Mouse (Mus musculus): ENCODE data around the gene Cym.

Cym gene

DNA sequence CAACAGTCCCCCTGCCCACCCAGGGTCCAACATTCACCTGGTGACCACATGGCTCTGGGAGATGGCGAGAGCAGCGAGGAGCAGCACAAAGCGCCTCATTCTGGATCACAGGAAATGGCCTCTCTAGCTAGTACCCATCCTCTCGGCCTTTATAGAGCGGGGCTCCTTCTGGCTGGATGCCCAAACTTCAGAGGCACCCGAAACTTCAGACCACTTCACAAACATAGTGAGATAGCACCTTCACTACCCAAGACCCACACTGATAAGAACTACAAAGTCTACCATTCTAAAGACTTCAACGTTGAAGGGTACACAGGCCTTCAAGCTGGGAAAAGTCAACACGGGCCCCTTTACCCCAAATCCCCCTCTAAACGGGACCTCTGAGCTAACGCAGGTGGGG, at the start of gene Cym:
Gene Cym, minus strand, starts transcription at position 125 of the 400 bp plus-strand sequence.
- no peak for DNase-seq

DNA sequence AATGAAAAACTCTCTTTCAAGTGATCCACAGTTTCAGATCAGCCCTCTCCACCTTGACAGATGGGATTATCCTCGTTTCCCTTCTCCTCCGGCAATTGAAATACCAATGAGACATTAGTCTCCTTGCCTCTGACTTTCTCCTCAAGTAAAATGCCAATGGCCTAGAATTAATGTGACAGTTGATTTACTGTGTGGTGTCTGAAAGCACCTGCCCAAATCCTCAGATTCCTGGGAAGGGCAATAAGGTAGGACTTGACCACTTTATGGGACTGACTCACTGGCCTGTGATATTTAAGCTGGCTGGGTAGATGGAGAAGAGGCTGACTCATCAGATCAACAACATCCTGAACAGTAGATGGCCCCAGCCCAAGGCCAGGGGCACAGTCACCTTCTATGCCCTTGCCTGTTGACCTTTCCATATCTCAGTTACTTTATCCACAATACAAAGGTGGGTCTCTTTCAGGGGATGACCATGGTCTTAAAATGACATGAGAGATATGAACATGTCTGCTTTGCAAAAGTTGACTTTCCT, 45.3 kb upstream of the Cym start:
- DNase-seq = no peak

DNA sequence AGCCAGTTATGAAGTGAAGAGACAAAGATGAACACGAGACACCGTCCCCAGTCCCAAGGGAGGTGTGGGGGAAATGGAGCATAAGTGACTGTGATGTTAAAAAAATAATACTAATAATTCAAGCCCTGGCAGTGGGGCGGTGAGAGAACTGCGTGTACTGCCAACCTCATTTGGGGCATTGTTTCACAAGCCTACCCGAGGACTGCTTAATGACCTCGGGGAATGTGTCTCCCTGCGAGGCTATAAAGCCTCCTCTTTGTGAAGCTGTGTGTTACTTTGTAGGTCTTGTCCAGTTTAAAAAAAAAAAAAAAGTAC, 40.3 kb upstream of the Cym start:
- DNase-seq = no peak

DNA sequence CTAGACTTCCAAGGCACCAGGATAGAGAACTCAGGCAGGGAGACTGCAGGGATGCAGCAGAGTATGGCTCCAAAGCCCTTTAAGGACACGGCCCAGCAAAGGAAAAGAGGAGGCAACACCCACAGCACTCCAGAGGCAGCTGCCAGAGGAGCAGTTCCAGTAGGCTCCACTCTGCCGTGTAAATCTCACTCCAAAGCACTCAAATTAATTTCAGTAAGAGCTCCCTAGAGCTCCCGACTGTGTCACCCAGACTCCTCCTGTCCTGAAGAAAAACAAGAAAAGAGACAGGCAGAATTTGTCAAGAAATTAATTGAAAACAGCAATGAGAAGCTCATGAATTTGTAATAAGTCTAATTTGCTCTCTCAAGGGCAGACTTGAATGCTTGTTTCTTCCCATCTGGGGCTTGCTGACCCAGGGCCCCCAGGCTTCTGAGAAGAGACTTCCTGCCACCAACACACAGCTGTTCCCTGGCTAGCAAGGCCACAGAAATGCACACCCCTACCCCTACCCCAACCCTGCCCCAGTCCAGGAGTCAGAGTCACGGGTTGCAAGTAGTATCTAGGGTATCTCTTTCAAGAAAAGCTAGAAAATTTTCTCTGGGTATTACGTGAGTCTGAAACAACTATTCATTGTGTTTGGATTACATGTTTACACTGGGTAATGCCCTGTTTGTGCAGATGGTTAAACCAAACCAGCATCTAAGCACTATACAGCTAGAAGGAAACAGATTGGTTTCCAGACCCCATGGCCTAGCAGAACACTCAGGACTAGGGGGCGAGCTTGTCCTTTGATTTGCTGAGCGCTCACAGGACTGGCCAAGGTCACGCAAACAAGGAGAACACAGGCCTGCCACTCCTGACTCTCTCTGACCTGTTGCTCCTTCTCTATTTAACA, 39.7 kb upstream of the Cym start:
- peak; percentile 49 for DNase-seq

DNA sequence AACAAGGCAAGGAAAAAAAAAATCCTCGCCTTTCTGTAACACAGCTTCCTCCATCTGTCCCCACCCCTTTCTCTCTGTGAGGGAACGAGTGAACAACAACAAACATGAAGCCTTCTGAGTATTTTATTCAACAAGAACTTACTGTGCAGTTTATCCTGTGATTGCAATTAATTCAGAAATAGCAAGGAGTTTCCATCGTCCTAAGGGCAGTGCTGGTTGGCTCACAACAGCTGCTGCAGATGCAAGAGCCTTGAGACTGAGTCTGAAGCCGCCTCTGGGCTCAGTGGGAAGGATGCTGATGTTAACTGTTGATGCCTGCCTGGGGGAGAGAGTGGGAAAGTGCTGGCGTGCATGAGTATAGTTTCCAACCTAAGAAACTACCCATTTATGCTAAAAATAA, 36.4 kb upstream of the Cym start:
- DNase-seq = peak; percentile 17

DNA sequence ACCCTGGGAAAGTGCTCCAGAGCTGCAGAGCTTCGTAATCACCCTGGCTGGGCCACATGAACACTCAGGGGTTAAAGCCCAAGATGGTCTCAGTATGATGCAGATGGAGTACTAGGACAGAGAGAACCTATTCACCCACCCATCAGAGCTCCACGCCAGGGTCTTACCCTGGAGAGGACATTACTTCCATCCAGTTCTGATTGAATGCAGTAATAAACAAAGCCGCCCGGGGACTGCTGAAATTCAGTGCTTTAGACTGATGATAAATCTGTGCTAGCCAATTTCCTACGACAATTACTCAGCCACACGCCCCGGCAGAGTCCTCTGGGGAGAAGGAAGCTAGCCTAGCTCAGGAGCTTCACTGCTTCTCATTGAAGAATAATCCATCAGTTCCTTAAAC, 35.2 kb upstream of the Cym start:
- DNase-seq = peak; percentile 27

DNA sequence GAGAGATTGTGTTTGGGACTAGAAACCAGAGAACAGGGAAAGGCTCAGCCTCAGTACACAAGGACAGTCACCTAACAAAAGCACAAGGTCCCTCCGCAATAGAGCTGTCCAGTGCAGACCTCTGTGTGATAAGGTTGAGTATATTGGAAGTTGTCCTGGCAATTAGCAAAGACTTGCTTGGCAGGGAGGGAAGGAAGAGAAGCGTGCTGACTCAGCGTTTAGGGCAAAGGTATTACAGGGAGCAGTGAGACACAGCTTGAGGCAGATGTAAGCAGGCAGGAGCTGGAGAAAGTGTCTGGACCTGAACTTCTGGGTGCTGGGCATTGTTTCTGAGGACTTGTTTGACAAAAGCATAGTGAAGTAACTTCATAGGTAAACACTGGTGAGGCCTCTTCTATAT, 34.5 kb upstream of the Cym start:
- DNase-seq = no peak

- DNase-seq = peak; percentile 28
Measured at GRCm38 (mm10) chr3:107253925-107254324, 32.4 kb upstream of the Cym start.

DNA sequence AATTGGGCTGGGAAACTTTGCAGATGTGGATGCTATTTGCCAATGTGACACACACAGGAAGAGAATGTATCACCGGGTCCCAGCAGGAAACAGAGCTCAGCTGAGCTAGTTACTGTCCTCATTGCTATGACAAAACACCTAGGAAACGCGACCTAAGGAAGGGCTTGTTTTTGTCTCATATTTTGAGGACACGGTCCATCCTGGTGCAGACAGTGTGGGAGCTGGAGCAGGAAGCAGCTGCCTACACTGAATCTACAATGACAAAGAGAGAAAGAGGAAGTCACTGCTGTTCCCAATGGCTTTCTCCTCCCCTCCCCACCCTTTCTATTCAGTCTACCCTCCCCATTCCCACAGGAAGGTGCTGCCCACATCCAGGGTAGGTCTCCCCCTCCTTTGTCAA, 30.5 kb upstream of the Cym start:
- peak; percentile 13 for DNase-seq

GRCm38 (mm10) chr3:107250320-107250719, 28.8 kb upstream of the Cym start:
- DNase-seq = no peak

DNA sequence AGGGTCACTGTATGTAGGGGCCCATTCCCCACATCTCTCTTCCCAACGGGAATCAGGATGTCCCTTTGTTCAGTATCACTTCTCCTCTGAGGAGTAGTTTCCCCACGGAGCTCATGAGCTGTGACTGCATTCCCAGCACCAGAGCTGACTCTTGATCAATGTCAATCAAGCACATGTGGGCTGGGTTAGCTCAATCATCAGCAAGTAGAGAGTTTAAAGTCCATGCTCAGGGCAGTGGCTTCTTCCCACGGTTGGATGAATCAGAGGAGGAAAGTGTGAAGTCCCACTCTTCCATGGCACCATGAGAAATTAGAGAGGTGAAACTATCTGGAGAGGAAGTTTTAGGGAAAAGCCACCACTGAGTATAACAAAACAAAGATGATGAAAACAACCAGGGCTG, 27.5 kb upstream of the Cym start:
- DNase-seq = no peak

GRCm38 (mm10) chr3:107246876-107247275, 25.3 kb upstream of the Cym start:
- DNase-seq = no peak

DNA sequence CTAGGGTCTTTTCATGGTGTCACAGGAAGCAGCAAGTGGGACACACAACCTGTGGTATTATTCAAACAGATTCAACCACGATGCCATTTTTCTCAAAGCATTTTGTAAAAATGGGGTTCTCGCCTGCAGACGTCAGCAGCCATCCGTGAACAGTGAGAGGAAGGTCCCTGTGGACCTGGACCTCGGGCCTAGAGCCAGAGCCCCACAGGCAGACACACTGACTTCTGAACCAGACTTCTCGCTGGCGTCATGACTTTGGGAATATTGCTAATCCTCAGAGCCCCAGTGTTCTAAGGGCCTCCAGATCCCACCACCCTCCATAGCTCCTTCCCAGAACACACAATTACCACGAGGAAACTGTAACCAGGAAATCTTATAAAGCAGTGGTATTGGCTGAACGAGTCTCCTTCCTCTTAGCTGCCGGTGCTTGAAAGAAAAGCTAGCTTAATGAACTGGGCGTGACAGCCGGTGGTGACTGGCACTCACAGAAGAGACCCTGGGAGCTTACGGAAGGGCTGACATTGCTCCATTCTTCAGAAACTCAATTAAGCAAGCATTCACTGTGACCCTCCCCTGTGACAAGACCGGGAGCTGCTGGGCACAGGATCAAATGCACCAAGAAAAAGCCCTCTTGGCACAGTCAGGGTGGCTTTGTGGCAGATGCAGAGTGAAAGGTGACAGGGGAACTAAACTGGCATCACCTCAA, 20.0 kb upstream of the Cym start:
- no peak for DNase-seq

DNA sequence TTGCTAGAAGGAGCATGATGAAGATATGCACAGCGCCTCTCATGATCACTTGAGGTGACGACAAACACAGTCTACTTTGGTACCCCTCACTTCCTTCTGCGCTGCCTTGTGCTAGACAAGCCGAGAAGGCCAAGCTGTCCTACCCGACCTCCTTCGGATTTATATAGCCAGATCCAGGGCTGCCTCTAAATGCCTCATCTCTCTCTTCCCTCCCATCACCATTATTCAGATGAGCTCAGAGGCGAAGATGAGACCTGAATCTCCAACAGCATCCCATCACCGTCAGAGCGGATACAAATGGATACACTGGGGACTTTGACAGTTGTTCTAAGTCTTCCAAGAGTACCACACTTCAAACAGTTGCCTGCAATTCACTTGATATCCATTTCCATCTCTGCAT, 18.1 kb upstream of the Cym start, which contains the start of gene Prok1:
Gene Prok1, minus strand, starts transcription at position 101 of the 400 bp plus-strand sequence.
- no peak for DNase-seq

- DNase-seq = no peak
Measured at GRCm38 (mm10) chr3:107238471-107238980, 17.0 kb upstream of the Cym start.

GRCm38 (mm10) chr3:107238051-107238450, 16.5 kb upstream of the Cym start:
- no peak for DNase-seq

- no peak for DNase-seq
Measured at GRCm38 (mm10) chr3:107233945-107234344, 12.4 kb upstream of the Cym start.

GRCm38 (mm10) chr3:107233351-107233813, 11.8 kb upstream of the Cym start:
- DNase-seq = peak; percentile 89

DNA sequence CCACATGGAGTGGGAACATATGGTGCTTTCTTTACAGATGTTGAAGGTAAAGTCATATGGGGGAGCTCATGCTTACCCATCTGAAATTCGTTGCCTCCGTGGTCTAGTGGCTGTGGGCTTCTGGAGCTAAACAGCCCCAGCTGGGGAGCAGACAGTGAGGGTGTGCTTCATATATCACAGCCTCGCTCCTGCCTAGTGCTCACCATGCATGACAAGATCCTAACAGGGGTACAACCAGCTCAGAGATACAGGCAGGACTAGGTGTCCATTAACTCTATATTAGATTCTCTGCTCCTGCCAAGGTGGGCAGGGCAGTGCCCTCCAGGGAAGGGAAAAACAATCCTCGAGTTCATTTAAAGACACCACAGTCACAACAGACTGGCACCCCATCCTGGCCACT, 9.7 kb upstream of the Cym start:
- DNase-seq = no peak

DNA sequence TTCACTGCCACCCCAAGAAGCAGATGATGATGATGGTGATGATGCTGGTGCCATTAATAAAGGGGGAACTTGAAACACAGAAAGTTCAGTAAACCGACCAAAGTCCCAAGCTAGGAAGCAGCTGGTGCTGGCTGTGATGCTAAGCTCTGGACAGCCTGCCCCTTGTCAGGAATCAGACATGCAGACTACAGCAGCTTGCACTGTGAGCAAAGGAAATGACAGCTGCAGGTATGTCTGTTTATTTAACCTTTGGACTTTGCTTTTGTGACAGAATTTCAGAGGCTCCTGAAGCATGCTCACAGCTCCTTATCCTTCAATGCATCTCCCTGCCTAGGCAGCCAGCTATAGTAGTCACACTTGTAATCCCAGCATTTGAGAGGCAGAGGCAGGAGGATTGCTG, 9.0 kb upstream of the Cym start, which contains the start of gene A630076J17Rik:
Gene A630076J17Rik, plus strand, starts transcription at position 88 of the 400 bp plus-strand sequence.
- no peak for DNase-seq

DNA sequence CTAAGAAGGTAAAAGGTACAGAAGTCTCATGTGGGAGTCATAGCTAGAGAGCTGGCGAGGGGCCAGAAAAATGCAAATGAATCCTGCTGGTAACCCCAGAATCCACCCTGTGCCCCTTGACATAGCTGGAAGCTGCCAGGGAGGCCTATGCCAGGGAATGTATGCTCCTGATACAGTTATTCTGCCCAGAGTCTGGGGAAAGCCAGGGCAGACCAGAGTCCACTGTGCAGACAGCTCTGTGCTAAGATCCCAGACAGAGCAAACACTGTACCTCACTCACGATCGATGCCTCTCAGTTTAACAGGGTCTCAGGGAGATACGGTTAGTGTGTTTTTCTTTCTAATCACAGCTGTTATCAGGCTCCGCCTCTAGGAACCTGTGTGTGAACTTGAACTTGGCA, 8.3 kb upstream of the Cym start:
- peak; percentile 26 for DNase-seq

DNA sequence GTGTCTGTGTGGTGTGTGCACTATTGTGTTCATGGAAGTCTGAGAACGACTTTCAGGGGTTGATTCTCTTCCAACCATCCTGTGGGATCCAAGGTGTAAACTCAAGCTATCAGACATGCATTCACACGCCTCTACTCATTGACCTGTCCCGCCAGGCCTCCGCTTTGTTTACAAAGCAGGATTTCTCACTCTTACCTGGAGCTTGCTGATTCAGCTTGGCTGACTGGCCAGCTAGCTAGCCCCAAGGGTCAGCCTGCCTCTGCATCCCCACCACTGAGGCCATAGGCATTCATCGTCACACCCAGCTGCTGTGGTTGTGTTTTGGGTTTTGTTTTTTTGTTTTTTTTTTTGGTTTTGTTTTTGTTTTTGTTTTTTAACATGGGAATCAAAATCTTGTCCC, 7.7 kb upstream of the Cym start:
- no peak for DNase-seq

GRCm38 (mm10) chr3:107225820-107226219, 4.3 kb upstream of the Cym start:
- DNase-seq = no peak

DNA sequence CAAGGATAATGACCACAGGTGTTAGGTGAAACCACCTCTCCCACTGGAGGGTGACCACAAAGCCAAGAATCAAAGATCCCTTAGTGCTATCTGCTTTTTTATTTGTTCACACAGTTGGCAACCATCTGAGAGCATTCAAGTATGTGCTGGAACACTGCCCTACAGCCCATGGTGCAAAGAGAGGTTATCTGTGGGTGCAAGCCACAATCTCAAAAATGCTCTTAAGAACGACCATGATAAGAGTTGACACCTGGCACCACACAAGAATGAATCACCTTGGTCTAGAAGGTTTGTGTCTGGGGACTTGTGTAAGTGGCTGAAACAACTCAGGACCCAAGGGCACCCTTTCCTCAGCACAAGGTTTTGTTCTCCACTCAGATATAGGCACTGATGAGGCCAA, 1.7 kb upstream of the Cym start:
- no peak for DNase-seq

Measured in kidney, postnatal 10 days (tissue).